Mouse (Mus musculus) NIH3T3 (cell line): Measurements from ENCODE around the gene G6pc.
A peak's percentile ranks its signal among the peaks of the same experiment; 100 is the strongest.
"Not testable (repeated sequence)": the region's sequence is repeated elsewhere in the genome, so short reads cannot be mapped to it uniquely, and the experiment has no call there.

Experiments used
- DNase-seq: peaks from one replicate; pipeline ENCODE4 v3.0.0-alpha.2; 2012; ENCODE audit warnings: low read depth

The G6pc gene

GRCm38 (mm10) chr11:101367326-101367935 lies at the start of gene G6pc:
TSS of gene G6pc (plus strand) at chr11:101367561.
- no peak for DNase-seq

GRCm38 (mm10) chr11:101323609-101324008 lies 43.8 kb upstream of the G6pc start:
- peak; percentile 90 for DNase-seq

GRCm38 (mm10) chr11:101324763-101325162 lies 42.6 kb upstream of the G6pc start, which contains the start of gene Aoc2:
TSS of gene Aoc2 (plus strand) at chr11:101325063.
- no peak for DNase-seq

GRCm38 (mm10) chr11:101325201-101325600 lies 42.2 kb upstream of the G6pc start:
- DNase-seq: not testable (repeated sequence)

GRCm38 (mm10) chr11:101326147-101326546 lies 41.2 kb upstream of the G6pc start:
- no peak for DNase-seq

GRCm38 (mm10) chr11:101327311-101327710 lies 40.0 kb upstream of the G6pc start:
- no peak for DNase-seq

- DNase-seq: peak; percentile 93
These were observed 38.3 kb upstream of the G6pc start for GRCm38 (mm10) chr11:101328941-101329635.

GRCm38 (mm10) chr11:101330371-101330924 lies 36.9 kb upstream of the G6pc start, which contains the start of gene Aoc3:
TSS of gene Aoc3 (plus strand) at chr11:101330605.
- peak; percentile 93 for DNase-seq

- not testable (repeated sequence) for DNase-seq
These were observed 36.4 kb upstream of the G6pc start for GRCm38 (mm10) chr11:101330961-101331360.

- DNase-seq: peak; percentile 76
These were observed 34.8 kb upstream of the G6pc start for GRCm38 (mm10) chr11:101332537-101332936.

GRCm38 (mm10) chr11:101334023-101334422 lies 33.3 kb upstream of the G6pc start:
- DNase-seq: no peak

- DNase-seq: no peak
These were observed 32.8 kb upstream of the G6pc start for GRCm38 (mm10) chr11:101334516-101334915.

- DNase-seq: no peak
These were observed 31.7 kb upstream of the G6pc start for GRCm38 (mm10) chr11:101335685-101336084.

- peak; percentile 57 for DNase-seq
These were observed 29.1 kb upstream of the G6pc start for GRCm38 (mm10) chr11:101338123-101338760.

- no peak for DNase-seq
These were observed 20.1 kb upstream of the G6pc start for GRCm38 (mm10) chr11:101347083-101347775.

- peak; percentile 54 for DNase-seq
These were observed 18.6 kb upstream of the G6pc start for GRCm38 (mm10) chr11:101348774-101349173.

- DNase-seq: peak; percentile 43
These were observed 18.1 kb upstream of the G6pc start for GRCm38 (mm10) chr11:101349216-101349615.

- DNase-seq: no peak
These were observed 16.2 kb upstream of the G6pc start for GRCm38 (mm10) chr11:101351100-101351720.

- no peak for DNase-seq
These were observed 15.6 kb upstream of the G6pc start for GRCm38 (mm10) chr11:101351721-101352111.

GRCm38 (mm10) chr11:101353436-101353835 lies 13.9 kb upstream of the G6pc start:
- no peak for DNase-seq

- no peak for DNase-seq
These were observed 12.8 kb upstream of the G6pc start for GRCm38 (mm10) chr11:101354438-101355010.
